Mouse (Mus musculus): ENCODE measurements around the gene Znrd1as.

Znrd1as gene

DNA sequence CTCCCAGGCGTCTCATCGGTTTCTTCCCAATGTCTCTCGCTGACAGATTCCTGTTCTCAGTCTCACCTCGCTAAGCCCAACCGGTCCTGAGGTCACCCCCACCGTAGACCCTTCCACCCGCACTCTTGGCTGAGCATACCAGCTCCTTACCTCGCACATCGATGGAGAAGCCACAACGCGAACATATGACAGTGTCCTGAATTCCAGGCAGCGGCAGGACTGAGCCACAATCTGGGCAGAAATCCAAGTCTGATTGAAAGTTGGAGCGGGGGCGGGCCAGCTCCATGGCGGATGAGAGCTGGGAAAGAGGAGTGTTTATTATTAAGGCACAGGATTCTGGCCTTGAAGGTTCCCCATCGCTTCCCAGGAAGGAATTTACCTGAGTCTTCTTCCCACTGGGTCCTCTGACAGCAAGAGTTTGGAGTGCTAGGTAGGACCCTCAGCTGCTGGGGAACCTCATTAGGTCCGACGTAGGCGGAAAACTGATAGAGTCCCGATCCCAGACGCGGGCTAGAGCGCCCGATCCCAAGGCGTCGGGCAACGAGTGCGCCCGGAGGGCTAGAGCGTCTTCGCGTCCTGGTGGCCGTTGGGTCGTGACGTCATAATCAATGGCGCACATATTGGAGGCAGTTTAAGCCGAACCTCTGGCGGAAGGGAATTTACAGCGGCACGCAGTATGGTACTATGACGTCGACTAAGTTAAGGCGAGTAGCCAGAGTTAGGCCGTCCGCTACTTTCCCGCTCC, at the start of gene Znrd1as, which contains the start of gene Znrd1:
Znrd1as (plus strand) TSS at position 594 of the 745 bp plus-strand sequence.
Znrd1 (minus strand) TSS at position 561 of the 745 bp plus-strand sequence.
- peak; percentile 71; the same call in 1 of the 2 replicates for TF ChIP-seq GATA4 (IDR thresholded peaks at IDR 0.05; ENCODE audit: insufficient replicate concordance, low read length)

- TF ChIP-seq GATA4 (IDR thresholded peaks at IDR 0.05; ENCODE audit: insufficient replicate concordance, low read length): no peak
Measured at GRCm38 (mm10) chr17:36909802-36910201, 48.6 kb upstream of the Znrd1as start.

- TF ChIP-seq GATA4 (IDR thresholded peaks at IDR 0.05; ENCODE audit: insufficient replicate concordance, low read length): no peak
Measured at GRCm38 (mm10) chr17:36912031-36912430, 46.4 kb upstream of the Znrd1as start.

- TF ChIP-seq GATA4 (IDR thresholded peaks at IDR 0.05; ENCODE audit: insufficient replicate concordance, low read length): no peak
Measured at GRCm38 (mm10) chr17:36914108-36914507, 44.3 kb upstream of the Znrd1as start.

- no peak for TF ChIP-seq GATA4 (IDR thresholded peaks at IDR 0.05; ENCODE audit: insufficient replicate concordance, low read length)
Measured at GRCm38 (mm10) chr17:36915076-36915475, 43.3 kb upstream of the Znrd1as start.

GRCm38 (mm10) chr17:36920239-36920638, 38.2 kb upstream of the Znrd1as start:
- TF ChIP-seq GATA4 (IDR thresholded peaks at IDR 0.05; ENCODE audit: insufficient replicate concordance, low read length): no peak

GRCm38 (mm10) chr17:36922715-36923114, 35.7 kb upstream of the Znrd1as start:
- TF ChIP-seq GATA4 (IDR thresholded peaks at IDR 0.05; ENCODE audit: insufficient replicate concordance, low read length): no peak

GRCm38 (mm10) chr17:36923491-36923890, 34.9 kb upstream of the Znrd1as start:
- TF ChIP-seq GATA4 (IDR thresholded peaks at IDR 0.05; ENCODE audit: insufficient replicate concordance, low read length): no peak

DNA sequence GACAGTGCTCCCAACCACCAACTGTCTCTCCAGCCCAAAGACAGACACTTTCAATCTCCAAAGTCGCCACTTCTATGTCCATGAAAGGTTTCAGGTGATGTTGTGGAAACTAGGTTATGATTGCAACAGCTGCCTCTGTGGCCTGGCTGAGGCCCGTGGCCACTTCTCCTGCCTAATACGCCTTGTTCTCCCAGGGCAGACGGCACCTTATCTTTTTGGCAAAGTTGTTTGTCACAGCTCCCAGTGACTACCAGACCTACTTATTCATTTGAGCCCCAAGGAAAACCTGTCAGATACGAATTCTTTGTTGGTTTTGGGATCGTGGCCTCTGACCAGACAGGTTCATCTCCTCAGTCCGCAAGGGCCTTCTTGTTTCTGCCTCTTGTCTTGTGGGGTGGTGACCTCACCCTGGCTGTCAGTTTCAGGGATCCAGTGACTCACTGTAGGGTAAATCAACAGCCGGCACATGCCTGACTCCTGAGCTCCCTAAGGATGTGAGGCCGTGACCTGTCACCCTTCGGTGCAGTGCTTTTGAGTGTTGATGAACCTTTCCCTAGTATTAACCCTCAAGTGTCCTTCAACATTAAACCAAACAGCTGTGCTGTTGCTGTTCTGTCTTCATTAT, 30.8 kb upstream of the Znrd1as start:
- TF ChIP-seq GATA4 (IDR thresholded peaks at IDR 0.05; ENCODE audit: insufficient replicate concordance, low read length): no peak

- TF ChIP-seq GATA4 (IDR thresholded peaks at IDR 0.05; ENCODE audit: insufficient replicate concordance, low read length): no peak
Measured at GRCm38 (mm10) chr17:36929236-36929932, 29.0 kb upstream of the Znrd1as start.

DNA sequence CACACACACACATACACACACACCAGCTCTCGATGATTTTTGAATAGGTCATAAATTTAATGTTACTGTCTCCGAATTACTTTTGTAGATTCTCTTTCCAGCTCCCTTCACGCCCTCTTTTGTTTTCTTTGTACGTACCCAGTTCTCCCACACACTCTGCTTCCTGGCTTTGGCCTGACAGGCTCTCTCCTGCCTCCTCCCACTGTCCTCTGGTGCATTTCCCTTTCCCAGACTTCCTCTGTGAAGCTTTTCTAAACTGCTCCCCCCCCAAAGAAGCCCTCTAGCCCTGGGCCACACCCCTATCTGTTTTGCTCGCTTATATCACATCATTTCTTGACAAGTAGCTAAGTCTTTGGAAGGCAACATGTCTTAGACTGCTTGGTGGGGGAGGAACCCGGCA, 28.2 kb upstream of the Znrd1as start:
- no peak for TF ChIP-seq GATA4 (IDR thresholded peaks at IDR 0.05; ENCODE audit: insufficient replicate concordance, low read length)

DNA sequence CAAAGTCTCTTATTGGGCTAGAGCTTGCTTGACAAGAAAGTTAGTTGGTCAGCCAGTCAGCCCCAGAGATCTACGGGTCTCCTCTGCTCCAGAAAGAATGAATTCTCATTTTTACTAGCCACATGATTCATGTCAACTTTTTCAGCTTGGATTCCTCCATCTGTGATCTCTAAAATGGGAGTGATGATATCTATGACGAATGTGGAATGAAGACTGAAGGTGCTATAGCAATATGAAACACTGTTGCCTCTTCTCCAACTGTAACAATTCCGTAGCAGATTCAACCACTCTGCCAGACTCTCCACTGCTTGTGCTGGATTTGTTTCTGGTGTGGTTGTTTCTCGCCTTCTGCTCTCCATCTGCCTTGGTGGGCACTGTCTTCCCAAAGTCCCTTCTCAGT, 27.3 kb upstream of the Znrd1as start:
- no peak for TF ChIP-seq GATA4 (IDR thresholded peaks at IDR 0.05; ENCODE audit: insufficient replicate concordance, low read length)

- TF ChIP-seq GATA4 (IDR thresholded peaks at IDR 0.05; ENCODE audit: insufficient replicate concordance, low read length): no peak
Measured at GRCm38 (mm10) chr17:36931806-36932205, 26.6 kb upstream of the Znrd1as start.

DNA sequence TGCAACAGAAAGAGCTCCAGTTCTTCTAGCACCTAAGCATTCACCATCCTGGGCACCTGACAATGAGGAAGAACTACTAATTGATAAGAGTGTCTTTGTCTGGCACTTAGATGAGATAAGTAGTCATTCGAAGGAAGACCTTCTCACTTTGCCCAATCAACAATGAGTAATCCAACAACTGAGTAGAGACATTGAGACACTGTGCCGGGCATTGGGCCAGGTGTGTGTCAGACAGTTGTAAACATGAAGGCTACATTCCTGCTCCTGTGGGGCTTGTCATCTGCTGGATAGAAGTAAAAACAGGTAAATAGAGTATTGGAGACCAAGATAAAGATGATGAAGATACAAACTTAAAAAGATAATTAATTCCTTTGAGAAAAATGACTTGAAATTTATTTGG, 20.3 kb upstream of the Znrd1as start:
- TF ChIP-seq GATA4 (IDR thresholded peaks at IDR 0.05; ENCODE audit: insufficient replicate concordance, low read length): no peak

GRCm38 (mm10) chr17:36942391-36942790, 16.0 kb upstream of the Znrd1as start:
- no peak for TF ChIP-seq GATA4 (IDR thresholded peaks at IDR 0.05; ENCODE audit: insufficient replicate concordance, low read length)

Data from liver, adult (tissue).